Mouse (Mus musculus) T-cell, adult 2 months (primary cell): ENCODE measurements around the gene Prr5l.
"Not testable (repeated sequence)": the region's sequence is repeated elsewhere in the genome, so short reads cannot be mapped to it uniquely, and the experiment has no call there.

Experiments
- DNase-seq: peaks from one replicate; pipeline ENCODE4 v3.0.0; 2022; ENCODE audit warnings: low spot score

The Prr5l gene

GRCm38 (mm10) chr2:101762405-101762804 is 120.4 kb downstream of the Prr5l start:
- DNase-seq: no peak

- DNase-seq: no peak
Measured at GRCm38 (mm10) chr2:101761898-101762297, 120.9 kb downstream of the Prr5l start.

DNA sequence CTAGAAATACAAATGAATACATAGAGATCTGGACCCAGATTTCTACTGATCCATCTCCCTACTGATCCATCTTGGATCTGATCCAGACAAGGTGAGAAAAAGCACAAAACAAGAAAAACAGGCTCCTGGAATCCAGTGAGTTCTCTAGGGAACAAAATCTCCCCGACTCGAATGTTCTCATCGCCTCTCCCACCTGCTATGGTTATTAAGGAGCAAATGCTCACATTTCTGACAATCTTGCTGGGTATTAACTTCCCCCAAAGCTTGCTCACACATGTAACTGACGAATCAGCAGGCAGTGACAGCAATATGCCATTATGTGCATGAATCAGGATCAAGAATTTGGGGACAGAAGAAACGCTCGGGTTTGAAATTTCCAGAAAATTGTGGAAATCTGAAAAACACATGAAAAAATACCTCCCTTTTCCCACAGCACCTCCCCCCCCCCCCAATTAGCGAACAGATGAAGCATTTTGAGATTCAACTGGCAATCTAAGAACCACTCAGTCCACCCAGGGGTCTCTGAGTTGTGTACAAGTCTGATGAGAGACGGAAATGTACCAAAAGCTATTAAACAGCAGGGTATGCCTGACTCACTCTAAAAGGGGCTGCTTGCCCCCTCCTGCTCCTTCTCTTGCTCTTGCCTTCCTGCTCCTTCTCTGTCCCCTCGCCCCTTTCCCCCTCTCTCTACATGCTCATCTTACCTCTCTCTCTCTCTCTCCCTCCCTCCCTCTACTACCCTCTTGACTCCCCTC is 123.1 kb downstream of the Prr5l start:
- no peak for DNase-seq

- no peak for DNase-seq
Measured at GRCm38 (mm10) chr2:101757806-101758205, 125.0 kb downstream of the Prr5l start.

GRCm38 (mm10) chr2:101756069-101756753 is 126.6 kb downstream of the Prr5l start:
- peak; percentile 57 for DNase-seq

- DNase-seq: no peak
Measured at GRCm38 (mm10) chr2:101754939-101755555, 127.8 kb downstream of the Prr5l start.

DNA sequence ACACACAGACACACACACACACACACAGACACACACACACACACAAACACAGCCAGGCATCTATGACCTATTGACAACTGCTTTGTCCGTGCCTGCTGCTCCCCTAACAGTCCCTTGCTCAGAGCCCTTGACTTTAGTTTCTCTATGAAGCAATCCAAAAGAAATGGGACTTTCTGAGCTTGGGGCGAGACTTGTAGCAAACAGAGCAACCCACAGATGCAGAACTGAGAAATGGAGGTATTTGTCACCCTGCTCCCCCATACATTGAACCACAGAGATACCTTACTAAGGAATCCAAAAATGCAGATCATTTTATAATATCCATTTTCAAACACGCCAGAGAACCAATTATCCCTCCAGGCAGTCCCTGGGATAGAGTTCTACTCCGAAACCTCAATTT is 128.4 kb downstream of the Prr5l start:
- no peak for DNase-seq

DNA sequence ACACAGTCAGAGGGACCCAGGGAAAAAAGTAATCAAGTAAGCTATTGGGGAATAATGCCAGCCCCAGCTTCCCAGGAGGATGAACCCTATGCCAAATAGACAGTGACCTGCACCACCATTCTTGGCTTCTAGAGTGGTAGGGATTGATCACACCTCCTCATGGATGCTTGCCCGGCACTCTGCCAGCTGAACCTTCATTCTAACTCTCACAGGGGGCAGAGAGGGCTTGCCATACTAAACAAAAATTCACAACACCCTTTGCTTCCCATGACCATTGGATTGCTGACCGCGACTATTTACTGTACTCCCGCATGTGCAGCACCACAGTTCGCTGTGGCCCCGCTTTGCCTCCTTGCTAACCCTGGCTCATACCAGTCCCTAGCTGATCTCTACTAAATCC is 129.8 kb downstream of the Prr5l start:
- DNase-seq: no peak

GRCm38 (mm10) chr2:101752402-101752801 is 130.4 kb downstream of the Prr5l start:
- DNase-seq: no peak

- no peak for DNase-seq
Measured at GRCm38 (mm10) chr2:101751236-101751922, 131.4 kb downstream of the Prr5l start.

DNA sequence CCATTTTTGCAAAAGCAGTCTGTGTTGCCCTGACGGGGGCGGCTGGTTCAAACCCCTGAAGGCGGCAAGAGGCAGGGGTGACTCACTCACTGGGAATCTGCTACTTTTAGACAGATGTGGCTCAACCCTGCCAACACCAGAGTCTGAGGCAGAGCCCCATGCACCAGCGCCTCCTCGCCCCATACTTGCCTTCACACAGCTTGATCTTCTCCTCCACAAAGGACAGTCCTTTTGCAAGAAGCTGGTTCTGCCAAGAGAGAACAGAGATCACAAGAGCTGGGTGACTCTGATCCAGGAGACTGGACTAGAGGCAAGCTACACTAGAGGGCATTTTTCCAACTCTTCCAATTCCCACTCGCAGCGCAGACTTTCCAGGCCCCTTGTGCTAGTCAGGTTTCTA is 136.3 kb downstream of the Prr5l start:
- DNase-seq: no peak

GRCm38 (mm10) chr2:101745656-101746055 is 137.2 kb downstream of the Prr5l start:
- not testable (repeated sequence) for DNase-seq

GRCm38 (mm10) chr2:101742072-101742860 is 140.6 kb downstream of the Prr5l start:
- no peak for DNase-seq

DNA sequence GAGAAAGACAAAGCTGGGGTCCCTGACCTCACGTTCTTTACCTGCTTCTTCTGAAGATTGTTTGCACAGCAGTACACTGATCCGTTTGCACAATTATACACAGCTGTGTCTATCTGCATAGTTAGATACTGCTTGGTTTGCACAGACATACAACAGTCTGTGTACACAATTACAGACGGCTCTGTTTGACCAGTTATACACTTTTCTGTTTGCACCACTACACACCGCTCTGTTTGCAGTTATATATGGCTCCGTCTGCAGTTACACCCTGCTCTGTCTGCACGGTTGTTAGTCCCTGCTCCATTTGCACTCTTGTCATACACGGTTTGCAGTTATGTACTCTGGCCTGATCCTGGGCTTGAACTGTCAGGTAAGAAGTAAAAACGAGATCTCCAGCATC is 141.2 kb downstream of the Prr5l start:
- DNase-seq: no peak

- no peak for DNase-seq
Measured at GRCm38 (mm10) chr2:101739914-101740313, 142.9 kb downstream of the Prr5l start.

GRCm38 (mm10) chr2:101733564-101733963 is 149.3 kb downstream of the Prr5l start:
- no peak for DNase-seq

GRCm38 (mm10) chr2:101732777-101733210 is 150.0 kb downstream of the Prr5l start:
- peak; percentile 2 for DNase-seq

GRCm38 (mm10) chr2:101730972-101731371 is 151.9 kb downstream of the Prr5l start:
- no peak for DNase-seq

DNA sequence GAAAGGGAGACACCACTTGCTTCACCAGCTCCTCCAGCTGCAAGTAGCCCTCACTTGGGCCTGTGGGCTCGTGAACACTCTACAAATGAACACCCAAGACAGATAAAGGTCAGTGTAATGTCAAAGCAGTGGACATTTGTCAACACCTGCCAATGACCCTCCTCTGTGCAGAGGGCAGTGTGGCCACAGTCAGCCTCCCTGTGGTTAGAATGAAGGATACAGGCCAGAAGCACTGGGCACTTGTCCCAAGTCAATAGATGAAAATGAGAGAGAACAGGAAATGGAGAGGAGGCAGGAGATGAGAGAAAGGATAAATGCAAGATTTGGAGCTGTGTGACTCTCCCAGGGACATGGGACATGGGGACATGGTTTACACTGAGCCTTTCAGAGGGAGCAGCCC is 153.4 kb downstream of the Prr5l start:
- DNase-seq: no peak

DNA sequence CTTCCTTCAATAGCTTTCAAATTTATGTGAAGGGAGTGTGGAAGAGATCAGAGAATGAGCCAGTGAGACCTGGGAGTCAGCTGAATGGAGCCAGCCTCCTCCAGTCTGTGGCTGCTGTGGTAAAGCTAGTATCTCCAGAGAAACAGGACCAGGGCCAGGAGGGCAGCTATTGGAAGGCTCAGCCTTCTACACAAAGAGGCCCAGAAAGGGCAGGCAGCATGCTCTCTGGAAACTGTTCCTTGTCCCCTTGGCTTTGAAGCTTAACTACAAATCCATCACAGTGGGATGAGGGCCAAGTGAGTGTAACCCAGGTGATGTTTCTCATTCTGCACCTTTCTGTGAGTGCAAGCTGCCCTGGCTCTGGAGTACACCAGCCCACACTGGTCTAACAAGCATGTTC is 155.0 kb downstream of the Prr5l start:
- no peak for DNase-seq

- no peak for DNase-seq
Measured at GRCm38 (mm10) chr2:101723333-101723881, 159.4 kb downstream of the Prr5l start.
